Mouse (Mus musculus): ENCODE measurements around the gene Ttc9c. TPM values are rescaled to one million over a fixed set of nuclear protein-coding genes. Genes with fewer than 3 reads are reported as not detected.

The Ttc9c gene
- total and polyA plus RNA-seq, 3 experiments: 4.7 to 74.7 (median 61.6) TPM

DNA sequence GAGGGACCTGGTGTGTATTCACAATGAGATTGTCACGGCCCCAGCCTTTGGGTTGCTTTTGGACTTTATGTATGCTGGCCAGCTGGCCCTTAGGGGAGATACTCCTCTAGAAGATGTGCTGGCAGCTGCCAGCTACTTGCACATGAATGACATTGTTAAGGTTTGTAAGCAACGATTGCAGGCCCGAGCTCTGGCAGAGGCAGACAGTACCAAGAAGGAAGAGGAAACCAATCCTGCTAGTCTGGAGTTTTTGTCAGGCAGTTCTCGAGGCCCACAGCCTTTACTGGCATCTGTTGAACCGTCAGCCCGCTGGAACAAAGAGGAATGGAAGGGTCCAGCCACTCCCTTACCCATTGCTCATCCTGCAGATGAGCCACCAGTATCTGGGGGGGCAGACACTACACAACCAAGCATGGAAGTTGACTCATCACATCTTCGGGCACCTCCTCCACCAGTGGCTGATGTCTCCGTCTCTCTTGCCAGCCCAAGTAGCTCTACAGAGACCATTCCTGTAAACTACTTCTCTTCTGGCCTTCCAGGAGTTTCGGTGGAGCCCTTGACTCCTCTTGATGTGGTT lies 15.8 kb downstream of the Ttc9c start:
- DNase-seq (ENCODE audit: low spot score) (no peak), ATAC-seq (ENCODE audit: extremely low read depth, insufficient number of reproducible peaks, low FRiP score, poor library complexity, severe bottlenecking) (no peak)
- H3K9me3 ChIP-seq (replicated peaks): no peaks in the 10 kb centered on the region
- no peaks in the 10 kb centered on the region for H3K27me3 ChIP-seq (ENCODE audit: insufficient read depth, low read length)
- H3K36me3 ChIP-seq (replicated peaks): peaks cover 51% of the 10 kb centered on the region
- no peak for TF ChIP-seq GATA1 (IDR thresholded peaks at IDR 0.05; ENCODE audit: borderline replicate concordance, low read length)
- TF ChIP-seq CTCF (IDR thresholded peaks at IDR 0.05; ENCODE audit: low read depth, low read length): no peak
- TF ChIP-seq GATA2 (IDR thresholded peaks at IDR 0.05; ENCODE audit: borderline replicate concordance, low read depth, low read length): no peak
- TF ChIP-seq POLR2AphosphoS5 (IDR thresholded peaks at IDR 0.05; ENCODE audit: insufficient replicate concordance, low read depth, low read length): no peak
- no peak for TF ChIP-seq TAL1 (conservative IDR thresholded peaks at IDR 0.05; ENCODE audit: low read depth, low read length)
- peaks cover 50% of the 10 kb centered on the region for H3K4me1 ChIP-seq (ENCODE audit: insufficient read depth, low read depth, low read length)
- no peak overlapping the region; the same call in 1 of the 2 replicates for H3K4me3 ChIP-seq (ENCODE audit: low read depth, low read length)

DNA sequence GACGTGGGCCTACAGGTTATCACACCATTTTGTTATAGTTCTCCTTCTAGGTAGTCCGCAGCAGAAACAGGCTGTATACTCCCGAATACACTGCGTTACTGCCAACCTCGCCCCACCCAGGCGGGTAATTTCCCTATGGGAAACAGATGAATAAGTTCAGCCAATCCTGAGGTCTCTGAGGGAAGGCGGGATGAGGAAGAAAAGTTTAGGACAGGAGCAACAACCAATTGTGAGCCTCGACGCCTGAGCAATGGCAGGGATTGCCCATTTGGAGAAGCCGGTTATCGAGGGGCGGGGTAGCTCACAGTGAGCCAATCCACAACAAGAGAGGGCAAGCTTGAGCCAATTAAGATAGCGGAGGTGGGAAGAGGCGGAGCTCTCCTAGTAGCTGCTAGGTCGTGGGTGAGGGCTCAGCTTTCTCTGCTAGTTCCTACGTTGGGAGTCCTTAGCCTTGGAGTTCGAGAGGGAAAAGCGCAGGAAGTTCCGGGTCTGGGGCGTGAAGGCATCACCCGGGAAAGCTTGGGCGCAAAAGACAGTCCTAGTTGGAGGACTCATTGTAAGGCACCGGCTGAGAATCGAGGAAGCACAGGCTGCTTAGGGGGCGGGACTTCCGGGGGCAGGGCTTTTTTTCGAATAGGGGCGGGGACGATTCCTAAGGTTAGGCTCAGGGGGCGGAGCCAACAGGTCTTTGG lies 16.9 kb downstream of the Ttc9c start, which contains the start of gene Zbtb3:
Zbtb3 (plus strand) TSS at position 426 of the 692 bp plus-strand sequence.
- ATAC-seq (ENCODE audit: extremely low read depth, insufficient number of reproducible peaks, low FRiP score, poor library complexity, severe bottlenecking) (peak; percentile 95), DNase-seq (ENCODE audit: low spot score) (peak; percentile 88)
- TF ChIP-seq TAL1 (conservative IDR thresholded peaks at IDR 0.05; ENCODE audit: low read depth, low read length): no peak
- no peak for TF ChIP-seq GATA2 (IDR thresholded peaks at IDR 0.05; ENCODE audit: borderline replicate concordance, low read depth, low read length)
- TF ChIP-seq POLR2AphosphoS5 (IDR thresholded peaks at IDR 0.05; ENCODE audit: insufficient replicate concordance, low read depth, low read length): no peak
- TF ChIP-seq GATA1 (IDR thresholded peaks at IDR 0.05; ENCODE audit: borderline replicate concordance, low read length): no peak
- no peak for TF ChIP-seq CTCF (IDR thresholded peaks at IDR 0.05; ENCODE audit: low read depth, low read length)
- no peaks in the 10 kb centered on the region for H3K9me3 ChIP-seq (replicated peaks)
- peaks cover 53% of the 10 kb centered on the region for H3K4me1 ChIP-seq (ENCODE audit: insufficient read depth, low read depth, low read length)
- H3K4me3 ChIP-seq (ENCODE audit: low read depth, low read length): peak within 1 kb of the TSS; percentile 74
- no peaks in the 10 kb centered on the region for H3K27me3 ChIP-seq (ENCODE audit: insufficient read depth, low read length)
- H3K36me3 ChIP-seq (replicated peaks): peaks cover 41% of the 10 kb centered on the region

DNA sequence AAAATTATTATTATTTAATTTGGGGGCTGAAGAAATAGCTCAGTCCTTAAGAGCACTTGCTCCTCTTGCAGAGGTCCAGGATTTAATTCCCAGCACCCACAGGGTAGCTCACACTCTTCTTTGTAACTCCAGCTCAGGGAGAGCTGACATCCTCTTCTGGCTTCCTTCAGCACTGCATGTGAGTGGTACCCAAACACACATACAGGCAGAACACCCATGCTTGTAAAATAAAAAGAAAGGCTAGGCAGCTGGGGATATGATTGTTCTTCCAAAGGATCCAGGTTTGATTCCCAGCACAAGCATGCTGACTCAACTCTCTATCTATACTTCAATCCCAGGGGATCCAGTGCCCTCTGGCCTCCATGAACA lies 20.2 kb downstream of the Ttc9c start:
- H3K4me1 ChIP-seq (ENCODE audit: insufficient read depth, low read depth, low read length): peaks cover 49% of the 10 kb centered on the region
- no peak for DNase-seq (ENCODE audit: low spot score)
- TF ChIP-seq TAL1 (conservative IDR thresholded peaks at IDR 0.05; ENCODE audit: low read depth, low read length) (no peak), GATA2 (IDR thresholded peaks at IDR 0.05; ENCODE audit: borderline replicate concordance, low read depth, low read length) (no peak), POLR2AphosphoS5 (IDR thresholded peaks at IDR 0.05; ENCODE audit: insufficient replicate concordance, low read depth, low read length) (no peak), CTCF (IDR thresholded peaks at IDR 0.05; ENCODE audit: low read depth, low read length) (no peak), GATA1 (IDR thresholded peaks at IDR 0.05; ENCODE audit: borderline replicate concordance, low read length) (no peak)

DNA sequence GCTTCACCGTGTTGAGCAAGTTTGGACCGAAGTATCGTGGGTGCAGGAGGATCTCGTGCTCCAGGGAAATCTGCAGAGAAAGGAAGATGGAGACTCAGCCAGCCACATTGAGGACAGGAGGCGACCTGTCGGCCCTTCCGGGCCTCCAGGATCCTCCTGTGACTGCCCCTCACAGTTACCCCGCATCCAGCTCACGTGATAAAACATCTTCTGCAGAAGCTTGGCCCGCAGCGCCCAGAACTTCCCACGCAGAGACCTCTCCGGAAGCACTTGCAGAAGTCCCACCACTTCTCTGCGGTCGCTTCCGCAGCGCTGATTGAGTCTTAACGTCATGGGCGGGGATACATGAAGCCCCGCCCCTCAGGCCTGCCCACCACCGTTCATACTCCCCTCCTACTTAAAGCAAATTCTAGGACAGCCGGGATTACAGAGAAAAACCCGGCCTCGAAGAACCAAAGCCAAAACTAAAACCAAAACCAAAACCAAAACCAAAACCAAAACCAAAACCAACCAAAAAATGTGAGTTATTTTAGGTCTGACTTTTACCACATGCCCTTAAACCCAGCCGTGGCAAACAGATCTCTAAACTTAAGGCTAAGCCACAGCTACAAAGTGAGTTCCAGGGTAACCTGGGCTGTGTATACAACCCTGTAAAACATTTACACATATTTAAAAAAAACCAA lies 20.7 kb downstream of the Ttc9c start, which contains the start of gene Polr2g:
Polr2g (minus strand) TSS at position 314 of the 683 bp plus-strand sequence.
- Histone ChIP-seq H3K9me3 (replicated peaks) (peaks cover 4% of the 10 kb centered on the region), H3K27me3 (ENCODE audit: insufficient read depth, low read length) (no peaks in the 10 kb centered on the region), H3K4me3 (ENCODE audit: low read depth, low read length) (peak within 1 kb of the TSS; percentile 85), H3K4me1 (ENCODE audit: insufficient read depth, low read depth, low read length) (peaks cover 44% of the 10 kb centered on the region), H3K36me3 (replicated peaks) (peaks cover 38% of the 10 kb centered on the region)
- TF ChIP-seq POLR2AphosphoS5 (IDR thresholded peaks at IDR 0.05; ENCODE audit: insufficient replicate concordance, low read depth, low read length) (0 out of 2 replicates have a peak, but pooled peaks have one; percentile 32), GATA1 (IDR thresholded peaks at IDR 0.05; ENCODE audit: borderline replicate concordance, low read length) (no peak)
- DNase-seq (ENCODE audit: low spot score): peak; percentile 48
- ATAC-seq (ENCODE audit: extremely low read depth, insufficient number of reproducible peaks, low FRiP score, poor library complexity, severe bottlenecking): peak; percentile 57

More for the DNA sequence above, 20.2 kb downstream of the Ttc9c start:
- Histone ChIP-seq H3K4me3 (ENCODE audit: low read depth, low read length) (peak overlapping the region; percentile 85; the same call in 1 of the 2 replicates), H3K27me3 (ENCODE audit: insufficient read depth, low read length) (no peaks in the 10 kb centered on the region), H3K9me3 (replicated peaks) (0 out of 2 replicates have a peak, but pooled peaks cover 2% of the 10 kb centered on the region), H3K36me3 (replicated peaks) (peaks cover 38% of the 10 kb centered on the region)
- ATAC-seq (ENCODE audit: extremely low read depth, insufficient number of reproducible peaks, low FRiP score, poor library complexity, severe bottlenecking): no peak

DNA sequence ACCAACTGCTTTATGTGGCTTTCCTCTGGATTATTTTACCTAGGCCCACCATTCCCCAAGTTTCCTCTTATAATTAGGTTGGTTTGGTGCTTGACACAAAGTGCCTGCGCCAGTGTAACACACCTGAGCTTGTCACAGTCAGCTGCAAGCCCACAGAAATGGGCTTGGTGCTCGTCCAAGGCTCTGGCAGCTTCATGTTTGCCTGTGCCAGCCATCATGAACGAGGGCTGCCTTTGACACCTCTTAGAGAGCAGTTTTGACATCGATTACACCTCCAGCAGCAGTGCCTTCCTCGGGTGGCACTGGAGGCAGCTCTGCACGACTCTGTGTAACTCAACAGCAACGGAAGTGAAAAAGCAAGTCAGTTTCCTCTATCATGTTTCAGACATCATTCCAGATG lies 29.0 kb downstream of the Ttc9c start:
- no peaks in the 10 kb centered on the region for H3K27me3 ChIP-seq (ENCODE audit: insufficient read depth, low read length)
- H3K36me3 ChIP-seq (replicated peaks): peaks cover 47% of the 10 kb centered on the region
- peaks cover 18% of the 10 kb centered on the region for H3K4me1 ChIP-seq (ENCODE audit: insufficient read depth, low read depth, low read length)
- TF ChIP-seq TAL1 (conservative IDR thresholded peaks at IDR 0.05; ENCODE audit: low read depth, low read length) (no peak), GATA2 (IDR thresholded peaks at IDR 0.05; ENCODE audit: borderline replicate concordance, low read depth, low read length) (no peak), CTCF (IDR thresholded peaks at IDR 0.05; ENCODE audit: low read depth, low read length) (no peak), GATA1 (IDR thresholded peaks at IDR 0.05; ENCODE audit: borderline replicate concordance, low read length) (no peak), POLR2AphosphoS5 (IDR thresholded peaks at IDR 0.05; ENCODE audit: insufficient replicate concordance, low read depth, low read length) (no peak)
- H3K4me3 ChIP-seq (ENCODE audit: low read depth, low read length): no peak overlapping the region
- DNase-seq (ENCODE audit: low spot score) (no peak), ATAC-seq (ENCODE audit: extremely low read depth, insufficient number of reproducible peaks, low FRiP score, poor library complexity, severe bottlenecking) (no peak)
- peaks cover 8% of the 10 kb centered on the region for H3K9me3 ChIP-seq (replicated peaks)

DNA sequence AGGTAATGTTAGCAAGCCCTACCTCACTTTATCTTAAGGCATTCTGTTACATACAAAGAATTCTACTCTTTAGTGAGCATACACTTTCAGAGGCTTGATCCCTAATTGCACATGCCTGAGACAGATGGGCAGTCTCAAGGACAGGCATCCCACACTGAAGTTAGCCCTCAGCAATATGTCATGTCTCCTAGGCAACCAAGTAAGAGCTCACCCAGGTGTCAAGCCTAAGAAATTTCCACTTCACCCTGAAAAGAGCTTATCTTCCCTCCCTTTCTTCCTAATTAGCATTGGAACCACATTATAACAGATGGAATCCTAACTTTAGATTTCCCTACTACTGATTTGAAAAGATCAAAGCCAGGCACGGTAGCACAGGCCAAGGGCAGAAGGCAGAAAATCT lies 30.0 kb downstream of the Ttc9c start:
- no peak for ATAC-seq (ENCODE audit: extremely low read depth, insufficient number of reproducible peaks, low FRiP score, poor library complexity, severe bottlenecking)
- TF ChIP-seq POLR2AphosphoS5 (IDR thresholded peaks at IDR 0.05; ENCODE audit: insufficient replicate concordance, low read depth, low read length): no peak
- TF ChIP-seq TAL1 (conservative IDR thresholded peaks at IDR 0.05; ENCODE audit: low read depth, low read length): no peak
- no peak for TF ChIP-seq CTCF (IDR thresholded peaks at IDR 0.05; ENCODE audit: low read depth, low read length)
- TF ChIP-seq GATA1 (IDR thresholded peaks at IDR 0.05; ENCODE audit: borderline replicate concordance, low read length): no peak
- TF ChIP-seq GATA2 (IDR thresholded peaks at IDR 0.05; ENCODE audit: borderline replicate concordance, low read depth, low read length): no peak
- peaks cover 28% of the 10 kb centered on the region for H3K4me1 ChIP-seq (ENCODE audit: insufficient read depth, low read depth, low read length)

More for the DNA sequence above, 30.0 kb downstream of the Ttc9c start:
- Histone ChIP-seq H3K9me3 (replicated peaks) (peaks cover 8% of the 10 kb centered on the region), H3K4me3 (ENCODE audit: low read depth, low read length) (no peak overlapping the region), H3K36me3 (replicated peaks) (peaks cover 45% of the 10 kb centered on the region), H3K27me3 (ENCODE audit: insufficient read depth, low read length) (no peaks in the 10 kb centered on the region)
- no peak for DNase-seq (ENCODE audit: low spot score)
